Mouse (Mus musculus): ENCODE measurements around the gene Wrb. TPM values are rescaled to one million over a fixed set of nuclear protein-coding genes. Genes with fewer than 3 reads are reported as not detected.

Gene Wrb
- polyA plus RNA-seq, 1 experiment from 2014 or later: 66.7 TPM

DNA sequence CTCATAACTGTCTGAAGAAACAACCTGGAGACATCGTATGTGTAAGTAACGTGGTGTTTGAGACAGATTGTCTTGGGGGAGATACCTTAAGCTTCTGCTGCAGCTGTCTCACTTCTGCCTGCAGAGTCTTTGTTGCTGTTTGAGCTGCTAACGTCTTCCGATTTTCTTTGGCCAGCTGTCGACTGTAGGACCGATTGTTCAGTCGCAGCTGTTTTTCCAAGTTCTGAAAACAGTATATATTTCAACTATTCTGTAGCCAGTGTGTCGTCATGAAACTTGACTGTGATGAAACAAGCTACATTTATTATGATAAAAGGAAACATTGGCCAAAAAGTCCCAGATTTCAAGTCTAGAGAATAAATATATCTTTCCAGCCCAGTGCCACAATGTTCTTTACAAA lies 28.4 kb downstream of the Wrb start:
- Histone ChIP-seq H3K9ac (ENCODE audit: low read length) (no peak overlapping the region), H3K4me3 (ENCODE audit: control insufficient read depth in 1 of 2, insufficient read depth in 1 of 2, low read depth in 1 of 2, low read length in 2 of 2) (no peak overlapping the region), H3K27me3 (ENCODE audit: control insufficient read depth, insufficient read depth, low read length) (no peaks in the 10 kb centered on the region), H3K4me1 (ENCODE audit: control insufficient read depth in 2 of 2, insufficient read depth in 2 of 2, low read length in 2 of 2) (peaks cover 4 to 7% of the 10 kb centered on the region in 2 experiments; a peak in 2 of 4 replicates), H3K36me3 (ENCODE audit: control insufficient read depth, insufficient read depth, low read length) (no peaks in the 10 kb centered on the region), H3K27ac (replicated peaks in 1 of 2; ENCODE audit: control insufficient read depth in 1 of 2, insufficient read depth in 1 of 2, low read depth in 2 of 2, low read length in 2 of 2) (no peak overlapping the region), H3K4me2 (ENCODE audit: low read length) (no peak overlapping the region), H3K9me3 (ENCODE audit: control insufficient read depth, low read length) (no peaks in the 10 kb centered on the region)
- no peak for ATAC-seq (ENCODE audit: insufficient number of reproducible peaks, insufficient read depth, low FRiP score, low read depth)
- 77% methylated on average over 8 of the region's 8 CpGs for WGBS

GRCm38 (mm10) chr16:96175399-96175798 lies 30.2 kb downstream of the Wrb start:
- no peak overlapping the region for H3K4me2 ChIP-seq (ENCODE audit: low read length)
- no peak overlapping the region for H3K27ac ChIP-seq (replicated peaks in 1 of 2; ENCODE audit: control insufficient read depth in 1 of 2, insufficient read depth in 1 of 2, low read depth in 2 of 2, low read length in 2 of 2)
- no peak overlapping the region for H3K4me3 ChIP-seq (ENCODE audit: control insufficient read depth in 1 of 2, insufficient read depth in 1 of 2, low read depth in 1 of 2, low read length in 2 of 2)
- no peaks in the 10 kb centered on the region for H3K36me3 ChIP-seq (ENCODE audit: control insufficient read depth, insufficient read depth, low read length)
- H3K9me3 ChIP-seq (ENCODE audit: control insufficient read depth, low read length): no peaks in the 10 kb centered on the region
- peaks cover 4 to 7% of the 10 kb centered on the region in 2 experiments; a peak in 2 of 4 replicates for H3K4me1 ChIP-seq (ENCODE audit: control insufficient read depth in 2 of 2, insufficient read depth in 2 of 2, low read length in 2 of 2)
- no peaks in the 10 kb centered on the region for H3K27me3 ChIP-seq (ENCODE audit: control insufficient read depth, insufficient read depth, low read length)
- 47% methylated on average over 2 of the region's 2 CpGs for WGBS
- H3K9ac ChIP-seq (ENCODE audit: low read length): no peak overlapping the region
- ATAC-seq (ENCODE audit: insufficient number of reproducible peaks, insufficient read depth, low FRiP score, low read depth): no peak

DNA sequence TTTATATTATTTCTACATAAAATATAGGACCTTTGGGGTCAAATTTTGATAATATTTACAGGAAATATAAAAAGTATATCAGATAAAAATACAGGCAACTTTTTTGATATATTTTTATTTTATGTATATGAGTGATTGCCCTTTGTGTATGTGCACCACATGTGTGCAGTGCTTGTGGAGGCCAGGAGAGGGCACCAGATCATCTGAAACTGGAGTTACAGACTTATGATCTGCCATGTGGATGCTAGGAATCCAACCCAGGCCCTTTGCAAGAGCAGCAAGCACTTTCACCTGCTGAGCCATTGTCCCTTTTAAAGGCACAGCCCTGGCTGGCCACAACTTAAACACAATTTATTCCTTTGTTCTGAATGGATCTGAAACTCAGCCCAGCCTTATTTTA lies 33.9 kb downstream of the Wrb start:
- Histone ChIP-seq H3K9ac (ENCODE audit: low read length) (no peak overlapping the region), H3K36me3 (ENCODE audit: control insufficient read depth, insufficient read depth, low read length) (no peaks in the 10 kb centered on the region), H3K27me3 (ENCODE audit: control insufficient read depth, insufficient read depth, low read length) (no peaks in the 10 kb centered on the region), H3K4me3 (ENCODE audit: control insufficient read depth in 1 of 2, insufficient read depth in 1 of 2, low read depth in 1 of 2, low read length in 2 of 2) (no peak overlapping the region), H3K4me1 (ENCODE audit: control insufficient read depth in 2 of 2, insufficient read depth in 2 of 2, low read length in 2 of 2) (peaks cover 4 to 7% of the 10 kb centered on the region in 2 experiments; a peak in 2 of 4 replicates), H3K27ac (replicated peaks in 1 of 2; ENCODE audit: control insufficient read depth in 1 of 2, insufficient read depth in 1 of 2, low read depth in 2 of 2, low read length in 2 of 2) (no peak overlapping the region), H3K4me2 (ENCODE audit: low read length) (no peak overlapping the region), H3K9me3 (ENCODE audit: control insufficient read depth, low read length) (no peaks in the 10 kb centered on the region)
- no peak for ATAC-seq (ENCODE audit: insufficient number of reproducible peaks, insufficient read depth, low FRiP score, low read depth)

GRCm38 (mm10) chr16:96187619-96188018 lies 42.4 kb downstream of the Wrb start:
- no peak for ATAC-seq (ENCODE audit: insufficient number of reproducible peaks, insufficient read depth, low FRiP score, low read depth)
- Histone ChIP-seq H3K9ac (ENCODE audit: low read length) (no peak overlapping the region), H3K9me3 (ENCODE audit: control insufficient read depth, low read length) (no peaks in the 10 kb centered on the region), H3K4me1 (ENCODE audit: control insufficient read depth in 2 of 2, insufficient read depth in 2 of 2, low read length in 2 of 2) (peaks cover 3% of the 10 kb centered on the region in 2 experiments; a peak in 1 of 4 replicates), H3K27ac (replicated peaks in 1 of 2; ENCODE audit: control insufficient read depth in 1 of 2, insufficient read depth in 1 of 2, low read depth in 2 of 2, low read length in 2 of 2) (no peak overlapping the region), H3K36me3 (ENCODE audit: control insufficient read depth, insufficient read depth, low read length) (no peaks in the 10 kb centered on the region), H3K4me3 (ENCODE audit: control insufficient read depth in 1 of 2, insufficient read depth in 1 of 2, low read depth in 1 of 2, low read length in 2 of 2) (no peak overlapping the region), H3K4me2 (ENCODE audit: low read length) (no peak overlapping the region), H3K27me3 (ENCODE audit: control insufficient read depth, insufficient read depth, low read length) (no peaks in the 10 kb centered on the region)
- WGBS: 87% methylated on average over 5 of the region's 5 CpGs

DNA sequence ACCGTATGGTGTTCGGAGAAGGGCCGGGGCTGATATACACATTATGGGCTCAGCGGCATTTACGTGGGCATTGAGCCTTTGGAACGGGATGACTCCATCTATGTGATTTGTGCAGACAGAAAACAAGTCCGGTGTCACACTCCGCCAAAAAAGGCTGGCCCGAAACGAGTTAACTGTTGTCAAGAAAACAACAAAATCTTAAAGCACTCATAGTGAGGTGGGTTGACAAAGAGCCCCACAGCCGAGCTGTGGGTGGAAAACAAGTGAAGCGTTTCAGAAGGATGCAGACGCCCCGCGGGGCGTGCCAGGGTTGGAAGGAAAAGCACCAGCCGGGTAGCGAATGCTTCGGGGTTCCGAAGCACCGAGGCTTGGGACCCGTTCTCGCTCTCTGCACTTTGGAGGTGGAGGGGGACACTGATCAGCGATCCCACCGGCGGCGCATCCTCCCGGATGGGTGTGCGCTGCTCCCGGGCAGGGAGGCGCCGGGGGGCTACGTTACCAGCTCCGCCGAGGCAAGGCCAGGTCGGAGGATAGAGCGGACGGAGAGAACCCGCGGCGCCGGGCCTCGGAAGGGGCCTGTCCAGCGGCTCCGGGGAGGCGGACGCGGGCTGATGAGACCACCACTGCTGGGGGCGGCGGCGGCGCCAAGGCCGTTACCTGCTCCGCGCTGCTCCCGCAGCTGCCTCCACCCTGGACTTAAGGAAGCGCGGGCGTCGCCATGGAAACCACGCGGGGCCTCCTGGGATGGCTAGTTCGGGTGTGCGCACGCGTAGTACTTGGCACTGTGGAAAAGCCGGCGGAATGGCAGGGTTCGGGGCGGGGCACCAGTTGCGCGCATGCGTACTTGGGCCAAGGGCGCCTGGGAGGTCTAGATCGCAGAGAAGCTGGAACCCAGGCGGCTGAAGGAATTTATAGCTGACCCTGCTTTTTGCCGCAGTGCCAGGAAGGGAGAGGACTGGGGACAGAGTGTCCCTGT lies 46.6 kb downstream of the Wrb start, which contains the start of gene Lca5l:
TSS of gene Lca5l (minus strand) at position 741 of the 976 bp plus-strand sequence.
- no peaks in the 10 kb centered on the region for H3K9me3 ChIP-seq (ENCODE audit: control insufficient read depth, low read length)
- H3K9ac ChIP-seq (ENCODE audit: low read length): peak within 1 kb of the TSS; percentile 76
- peak; percentile 96 for ATAC-seq (ENCODE audit: insufficient number of reproducible peaks, insufficient read depth, low FRiP score, low read depth)
- peak within 1 kb of the TSS; percentile 76 for H3K4me2 ChIP-seq (ENCODE audit: low read length)
- peaks cover 3% of the 10 kb centered on the region in 2 experiments; a peak in 1 of 4 replicates for H3K4me1 ChIP-seq (ENCODE audit: control insufficient read depth in 2 of 2, insufficient read depth in 2 of 2, low read length in 2 of 2)
- H3K4me3 ChIP-seq (ENCODE audit: control insufficient read depth in 1 of 2, insufficient read depth in 1 of 2, low read depth in 1 of 2, low read length in 2 of 2): peak within 1 kb of the TSS; percentile 73 to 95
- H3K27me3 ChIP-seq (ENCODE audit: control insufficient read depth, insufficient read depth, low read length): no peaks in the 10 kb centered on the region
- WGBS: 1% methylated on average over 77 of the region's 77 CpGs
- H3K36me3 ChIP-seq (ENCODE audit: control insufficient read depth, insufficient read depth, low read length): no peaks in the 10 kb centered on the region
- peak within 1 kb of the TSS; percentile 77 to 94 for H3K27ac ChIP-seq (replicated peaks in 1 of 2; ENCODE audit: control insufficient read depth in 1 of 2, insufficient read depth in 1 of 2, low read depth in 2 of 2, low read length in 2 of 2)

- peak within 1 kb of the TSS; percentile 76 for H3K4me2 ChIP-seq (ENCODE audit: low read length)
- peak within 1 kb of the TSS; percentile 96 to 100 for H3K27ac ChIP-seq (replicated peaks in 1 of 2; ENCODE audit: control insufficient read depth in 1 of 2, insufficient read depth in 1 of 2, low read depth in 2 of 2, low read length in 2 of 2)
- H3K36me3 ChIP-seq (ENCODE audit: control insufficient read depth, insufficient read depth, low read length): no peaks in the 10 kb centered on the region
- H3K9me3 ChIP-seq (ENCODE audit: control insufficient read depth, low read length): no peaks in the 10 kb centered on the region
- peak within 1 kb of the TSS; percentile 44 to 84 for H3K4me3 ChIP-seq (ENCODE audit: control insufficient read depth in 1 of 2, insufficient read depth in 1 of 2, low read depth in 1 of 2, low read length in 2 of 2)
- peaks cover 6 to 18% of the 10 kb centered on the region in 2 experiments for H3K4me1 ChIP-seq (ENCODE audit: control insufficient read depth in 2 of 2, insufficient read depth in 2 of 2, low read length in 2 of 2)
- H3K9ac ChIP-seq (ENCODE audit: low read length): peak within 1 kb of the TSS; percentile 79
- H3K27me3 ChIP-seq (ENCODE audit: control insufficient read depth, insufficient read depth, low read length): no peaks in the 10 kb centered on the region
- under 1% methylated on average over 20 of the region's 20 CpGs for WGBS
- peak; percentile 96 for ATAC-seq (ENCODE audit: insufficient number of reproducible peaks, insufficient read depth, low FRiP score, low read depth)
These were observed 54.9 kb downstream of the Wrb start, which contains the start of gene Sh3bgr for GRCm38 (mm10) chr16:96199913-96200701. Gene Sh3bgr (plus strand): TSS chr16:96200450.

- WGBS: 11% methylated on average over 9 of the region's 9 CpGs
- no peak for ATAC-seq (ENCODE audit: insufficient number of reproducible peaks, insufficient read depth, low FRiP score, low read depth)
- H3K9ac ChIP-seq (ENCODE audit: low read length): peak overlapping the region; percentile 79
These were observed 55.5 kb downstream of the Wrb start for GRCm38 (mm10) chr16:96200702-96201028.

More at GRCm38 (mm10) chr16:96200702-96201028, 55.5 kb downstream of the Wrb start:
- H3K9me3 ChIP-seq (ENCODE audit: control insufficient read depth, low read length): no peaks in the 10 kb centered on the region
- H3K4me2 ChIP-seq (ENCODE audit: low read length): peak overlapping the region; percentile 76
- peak overlapping the region; percentile 44 to 84 for H3K4me3 ChIP-seq (ENCODE audit: control insufficient read depth in 1 of 2, insufficient read depth in 1 of 2, low read depth in 1 of 2, low read length in 2 of 2)
- peaks cover 12 to 24% of the 10 kb centered on the region in 2 experiments for H3K4me1 ChIP-seq (ENCODE audit: control insufficient read depth in 2 of 2, insufficient read depth in 2 of 2, low read length in 2 of 2)
- H3K27ac ChIP-seq (replicated peaks in 1 of 2; ENCODE audit: control insufficient read depth in 1 of 2, insufficient read depth in 1 of 2, low read depth in 2 of 2, low read length in 2 of 2): peak overlapping the region; percentile 96 to 100
- no peaks in the 10 kb centered on the region for H3K27me3 ChIP-seq (ENCODE audit: control insufficient read depth, insufficient read depth, low read length)
- no peaks in the 10 kb centered on the region for H3K36me3 ChIP-seq (ENCODE audit: control insufficient read depth, insufficient read depth, low read length)
